Mouse (Mus musculus) neutrophil, adult 59 days (primary cell): ENCODE data around the gene Sh2d1a. TPM values are rescaled to one million over a fixed set of nuclear protein-coding genes. Genes with fewer than 3 reads are reported as not detected.

Experiments
- total RNA-seq, 2 experiments: library from RNA; stranded (reverse); gene quantifications; 1 replicate in 1 of 2; 2 replicates in 1 of 2; pipeline ENCODE4 v1.2.4; 2023

The Sh2d1a gene
- total RNA-seq = not detected

GRCm38 (mm10) chrX:42502291-42503043 is at the start of gene Sh2d1a:
Gene Sh2d1a (plus strand): TSS chrX:42502453.

DNA sequence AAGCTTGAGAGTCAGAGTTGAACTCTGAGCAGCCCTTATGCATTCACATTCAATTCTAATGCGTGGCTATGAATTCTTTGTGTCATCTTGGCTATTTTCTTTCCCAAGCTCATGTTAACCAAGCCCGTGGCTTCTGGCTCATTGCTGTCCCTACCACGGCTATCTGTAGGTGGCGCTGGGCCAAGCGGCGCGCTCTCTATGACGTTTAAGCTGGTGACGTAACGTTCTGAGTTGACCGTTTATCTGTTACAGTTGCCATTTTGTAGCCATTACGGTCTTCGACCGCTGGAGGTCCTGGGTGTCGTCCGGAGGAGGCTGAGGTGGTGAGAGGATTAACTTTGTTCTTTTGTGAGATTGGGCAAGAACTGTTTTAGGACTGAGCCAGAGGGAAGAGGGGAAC is 12.8 kb upstream of the Sh2d1a start, which contains the start of gene Tex13c2:
Gene Tex13c2 (plus strand): TSS at position 246 of the 400 bp plus-strand sequence.

Other genes starting within 250 kb of the Sh2d1a start
- not detected for gene Tex13c2, start 12.8 kb upstream of the Sh2d1a start, total RNA-seq